Mouse (Mus musculus): ENCODE measurements around the gene Thbs1. TPM values are rescaled to one million over a fixed set of nuclear protein-coding genes. Genes with fewer than 3 reads are reported as not detected.
A peak's percentile ranks its signal among the peaks of the same experiment; 100 is the strongest.

Gene Thbs1
- polyA plus RNA-seq, 1 experiment: 0.98 TPM

DNA sequence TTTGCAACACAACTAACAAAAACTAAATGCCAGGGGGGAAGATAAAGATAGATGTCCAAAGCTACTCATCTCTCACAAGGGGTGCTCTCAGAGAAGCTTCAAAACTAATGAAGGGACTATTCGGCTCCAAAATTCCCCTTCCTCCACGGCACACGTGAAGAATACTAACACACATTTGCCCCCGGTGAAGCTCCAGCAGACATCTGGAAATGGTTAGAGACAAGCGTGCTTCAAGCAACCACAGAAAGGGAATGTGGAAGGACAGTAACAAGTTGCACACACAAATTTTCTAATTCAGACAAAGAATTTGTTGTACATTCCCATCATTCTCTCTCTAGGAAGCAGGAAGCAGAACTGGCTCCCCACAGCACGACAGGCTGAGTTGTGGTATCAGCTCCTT is 47.5 kb downstream of the Thbs1 start:
- no peak for DNase-seq
- Histone ChIP-seq H3K27me3 (ENCODE audit: control insufficient read depth, insufficient read depth, low read length) (no peaks in the 10 kb centered on the region; the same call in 1 of the 2 replicates), H3K27ac (ENCODE audit: insufficient read depth, low read length) (no peak overlapping the region), H3K4me3 (replicated peaks; ENCODE audit: insufficient read depth, low read depth, low read length) (no peak overlapping the region), H3K4me1 (ENCODE audit: control insufficient read depth, insufficient read depth, low read length) (no peaks in the 10 kb centered on the region)
- TF ChIP-seq CTCF (IDR thresholded peaks at IDR 0.05; ENCODE audit: borderline replicate concordance, insufficient read depth, low read depth, low read length) (no peak), POLR2A (IDR thresholded peaks at IDR 0.05; ENCODE audit: borderline replicate concordance, insufficient read depth, low read length) (no peak)
- WGBS: 82% methylated on average over 6 of the region's 6 CpGs

DNA sequence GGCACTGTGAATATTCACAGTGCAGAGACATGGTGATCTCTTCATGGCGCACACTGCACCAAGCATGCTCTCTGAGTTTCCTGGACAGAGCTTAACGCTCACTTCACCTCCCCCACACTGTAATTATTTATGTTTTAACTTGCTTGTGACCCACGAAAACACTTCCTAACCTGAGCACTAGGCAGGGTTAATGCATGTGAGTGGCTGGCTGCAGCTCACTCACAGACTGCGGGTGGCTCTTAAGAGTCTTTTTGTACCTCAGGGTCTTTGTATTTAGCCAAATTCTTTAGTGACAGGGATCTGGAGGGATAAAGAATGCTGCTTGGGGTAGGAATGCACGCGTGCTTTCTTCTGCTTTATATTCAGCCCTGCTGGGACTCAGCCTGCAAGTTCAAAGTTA is 48.9 kb downstream of the Thbs1 start:
- TF ChIP-seq CTCF (IDR thresholded peaks at IDR 0.05; ENCODE audit: borderline replicate concordance, insufficient read depth, low read depth, low read length) (no peak), POLR2A (IDR thresholded peaks at IDR 0.05; ENCODE audit: borderline replicate concordance, insufficient read depth, low read length) (no peak)
- Histone ChIP-seq H3K27ac (ENCODE audit: insufficient read depth, low read length) (no peak overlapping the region), H3K4me1 (ENCODE audit: control insufficient read depth, insufficient read depth, low read length) (no peaks in the 10 kb centered on the region), H3K27me3 (ENCODE audit: control insufficient read depth, insufficient read depth, low read length) (no peaks in the 10 kb centered on the region; the same call in 1 of the 2 replicates), H3K4me3 (replicated peaks; ENCODE audit: insufficient read depth, low read depth, low read length) (no peak overlapping the region)
- WGBS: 69% methylated on average over 6 of the region's 6 CpGs
- DNase-seq: no peak

DNA sequence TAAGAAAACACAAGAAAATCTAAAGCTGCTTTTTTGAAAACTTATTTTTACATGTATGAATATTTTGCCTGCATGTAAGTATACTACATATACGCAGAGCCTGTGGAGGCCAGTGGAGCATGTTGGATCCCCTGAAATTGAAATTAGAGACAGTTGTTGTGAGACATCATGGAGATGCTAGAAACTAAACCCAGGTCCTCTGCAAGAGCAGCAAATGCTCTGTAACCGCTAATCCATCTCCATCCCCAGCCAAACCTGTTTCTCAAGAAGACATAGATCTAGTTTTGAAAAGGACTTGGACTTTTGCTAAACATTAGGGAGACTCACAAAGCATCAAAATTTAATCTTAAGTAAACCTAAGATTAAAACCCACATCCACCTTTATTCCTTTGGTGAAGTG is 49.3 kb downstream of the Thbs1 start:
- no peak for DNase-seq
- Histone ChIP-seq H3K27ac (ENCODE audit: insufficient read depth, low read length) (no peak overlapping the region), H3K27me3 (ENCODE audit: control insufficient read depth, insufficient read depth, low read length) (no peaks in the 10 kb centered on the region; the same call in 1 of the 2 replicates), H3K4me3 (replicated peaks; ENCODE audit: insufficient read depth, low read depth, low read length) (no peak overlapping the region), H3K4me1 (ENCODE audit: control insufficient read depth, insufficient read depth, low read length) (no peaks in the 10 kb centered on the region)
- TF ChIP-seq CTCF (IDR thresholded peaks at IDR 0.05; ENCODE audit: borderline replicate concordance, insufficient read depth, low read depth, low read length): no peak
- TF ChIP-seq POLR2A (IDR thresholded peaks at IDR 0.05; ENCODE audit: borderline replicate concordance, insufficient read depth, low read length): no peak
- WGBS: 92% methylated on average over 2 of the region's 2 CpGs

DNA sequence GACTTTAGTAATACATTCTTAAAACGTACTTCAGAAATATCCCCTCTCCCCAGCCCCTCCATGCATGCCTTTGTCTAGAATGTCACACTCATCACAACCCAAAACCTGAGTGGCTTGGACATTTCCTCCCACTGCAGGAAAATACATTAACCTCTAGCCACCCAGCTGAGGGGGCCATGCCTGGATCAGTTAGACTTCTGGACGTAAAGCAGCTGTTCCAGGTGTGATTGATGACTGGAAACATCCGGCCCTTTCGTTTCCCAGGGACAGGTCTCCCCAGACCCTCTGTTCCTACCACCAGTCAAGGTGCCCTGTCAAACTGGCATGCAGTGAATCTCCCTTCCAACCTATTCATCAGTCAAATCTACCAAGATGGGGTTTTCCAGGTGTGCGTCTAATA is 50.8 kb downstream of the Thbs1 start:
- Histone ChIP-seq H3K27ac (ENCODE audit: insufficient read depth, low read length) (no peak overlapping the region), H3K4me3 (replicated peaks; ENCODE audit: insufficient read depth, low read depth, low read length) (no peak overlapping the region), H3K4me1 (ENCODE audit: control insufficient read depth, insufficient read depth, low read length) (no peaks in the 10 kb centered on the region), H3K27me3 (ENCODE audit: control insufficient read depth, insufficient read depth, low read length) (no peaks in the 10 kb centered on the region; the same call in 1 of the 2 replicates)
- TF ChIP-seq CTCF (IDR thresholded peaks at IDR 0.05; ENCODE audit: borderline replicate concordance, insufficient read depth, low read depth, low read length): no peak
- no peak for TF ChIP-seq POLR2A (IDR thresholded peaks at IDR 0.05; ENCODE audit: borderline replicate concordance, insufficient read depth, low read length)
- no peak for DNase-seq
- 85% methylated on average over 5 of the region's 5 CpGs for WGBS

DNA sequence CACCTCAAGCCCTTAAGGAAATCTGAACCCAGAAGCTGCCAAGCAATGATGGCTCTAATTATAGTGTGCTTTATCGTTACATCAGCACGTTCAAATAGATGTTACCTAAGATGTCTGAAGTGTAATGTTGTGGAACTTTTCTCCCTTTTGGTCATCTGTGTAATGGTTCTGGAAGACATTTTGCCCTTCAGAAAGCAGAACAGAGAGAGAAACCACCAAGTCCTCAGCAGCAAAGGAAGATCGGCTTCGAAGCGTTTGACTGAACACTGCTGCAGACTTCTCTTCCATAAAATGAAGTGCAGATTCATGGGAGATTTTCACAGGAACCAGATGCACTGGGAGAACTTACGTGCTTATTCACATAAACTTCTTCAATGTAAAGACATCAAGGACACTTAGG is 52.5 kb downstream of the Thbs1 start:
- Histone ChIP-seq H3K4me1 (ENCODE audit: control insufficient read depth, insufficient read depth, low read length) (no peaks in the 10 kb centered on the region), H3K4me3 (replicated peaks; ENCODE audit: insufficient read depth, low read depth, low read length) (no peak overlapping the region), H3K27me3 (ENCODE audit: control insufficient read depth, insufficient read depth, low read length) (no peaks in the 10 kb centered on the region; the same call in 1 of the 2 replicates), H3K27ac (ENCODE audit: insufficient read depth, low read length) (no peak overlapping the region)
- no peak for TF ChIP-seq CTCF (IDR thresholded peaks at IDR 0.05; ENCODE audit: borderline replicate concordance, insufficient read depth, low read depth, low read length)
- DNase-seq: no peak
- 86% methylated on average over 6 of the region's 6 CpGs for WGBS

DNA sequence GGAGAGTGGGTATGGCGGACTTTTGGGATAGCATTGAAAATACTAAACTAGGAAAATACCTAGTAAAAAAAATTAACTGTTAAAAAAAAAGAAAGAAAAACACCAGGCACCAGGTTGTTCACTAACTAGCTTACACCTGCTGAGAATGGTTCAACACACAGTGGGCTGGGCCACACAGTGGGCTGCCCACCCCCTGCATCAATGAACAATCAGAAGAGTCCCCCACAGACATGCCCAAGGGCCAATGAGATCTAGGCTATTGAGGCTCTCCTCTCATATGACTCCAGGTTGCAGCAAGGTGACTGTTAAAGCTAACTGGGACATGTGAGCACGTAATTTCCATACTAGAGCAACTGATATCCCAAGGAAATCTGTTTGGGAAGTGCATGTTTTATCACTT is 54.0 kb downstream of the Thbs1 start:
- no peak for DNase-seq
- no peak for TF ChIP-seq CTCF (IDR thresholded peaks at IDR 0.05; ENCODE audit: borderline replicate concordance, insufficient read depth, low read depth, low read length)
- TF ChIP-seq POLR2A (IDR thresholded peaks at IDR 0.05; ENCODE audit: borderline replicate concordance, insufficient read depth, low read length): no peak

DNA sequence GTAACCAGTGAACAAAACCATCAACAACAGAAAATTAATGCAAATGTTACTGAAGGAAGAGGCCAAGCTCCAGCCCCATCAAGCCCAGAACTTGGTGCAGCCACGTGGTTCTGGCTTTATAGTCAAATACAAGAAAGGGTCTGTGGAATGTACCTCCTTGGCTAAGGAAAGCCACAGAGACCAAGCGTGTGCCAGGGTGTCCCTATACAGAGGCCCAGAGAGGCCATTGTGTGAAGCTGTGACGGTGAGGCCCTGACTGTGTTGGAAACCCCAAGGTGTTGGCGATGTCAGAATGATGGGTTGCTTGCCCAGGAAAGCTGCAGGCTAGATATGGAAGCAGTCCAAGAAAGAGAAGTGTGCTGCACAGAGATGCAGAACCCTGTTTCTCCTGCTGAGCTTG is 56.1 kb downstream of the Thbs1 start:
- no peak overlapping the region for H3K27ac ChIP-seq (ENCODE audit: insufficient read depth, low read length)
- H3K4me1 ChIP-seq (ENCODE audit: control insufficient read depth, insufficient read depth, low read length): no peaks in the 10 kb centered on the region
- H3K4me3 ChIP-seq (replicated peaks; ENCODE audit: insufficient read depth, low read depth, low read length): no peak overlapping the region
- no peaks in the 10 kb centered on the region; the same call in 1 of the 2 replicates for H3K27me3 ChIP-seq (ENCODE audit: control insufficient read depth, insufficient read depth, low read length)
- 24% methylated on average over 4 of the region's 4 CpGs for WGBS
- TF ChIP-seq POLR2A (IDR thresholded peaks at IDR 0.05; ENCODE audit: borderline replicate concordance, insufficient read depth, low read length) (no peak), CTCF (IDR thresholded peaks at IDR 0.05; ENCODE audit: borderline replicate concordance, insufficient read depth, low read depth, low read length) (no peak)
- DNase-seq: peak in 1 of 2 experiments; percentile 11

More for the DNA sequence above, 54.0 kb downstream of the Thbs1 start:
- 95% methylated on average over 2 of the region's 2 CpGs for WGBS
- no peaks in the 10 kb centered on the region for H3K4me1 ChIP-seq (ENCODE audit: control insufficient read depth, insufficient read depth, low read length)
- no peak overlapping the region for H3K27ac ChIP-seq (ENCODE audit: insufficient read depth, low read length)
- no peak overlapping the region for H3K4me3 ChIP-seq (replicated peaks; ENCODE audit: insufficient read depth, low read depth, low read length)
- H3K27me3 ChIP-seq (ENCODE audit: control insufficient read depth, insufficient read depth, low read length): no peaks in the 10 kb centered on the region; the same call in 1 of the 2 replicates

DNA sequence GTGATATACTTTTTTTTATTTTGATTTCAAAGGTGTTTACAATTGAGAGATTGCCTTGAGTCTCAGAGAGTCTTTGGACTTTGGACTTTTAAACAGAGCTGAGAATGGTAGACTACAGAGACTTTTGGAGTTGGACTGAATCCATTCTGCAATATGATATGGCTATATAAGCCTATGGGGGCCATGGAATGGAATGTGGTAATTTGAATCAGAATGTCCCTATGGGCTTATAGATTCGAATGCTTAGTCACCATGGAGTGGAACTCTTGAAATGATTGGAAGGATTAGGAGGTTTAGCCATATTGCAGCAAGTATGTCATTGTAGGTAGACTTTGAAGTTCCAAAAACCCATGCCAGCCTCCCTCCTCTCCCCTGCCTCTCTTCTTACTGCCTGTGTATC is 56.5 kb downstream of the Thbs1 start:
- no peak for DNase-seq
- Histone ChIP-seq H3K4me3 (replicated peaks; ENCODE audit: insufficient read depth, low read depth, low read length) (no peak overlapping the region), H3K27ac (ENCODE audit: insufficient read depth, low read length) (no peak overlapping the region), H3K27me3 (ENCODE audit: control insufficient read depth, insufficient read depth, low read length) (no peaks in the 10 kb centered on the region; the same call in 1 of the 2 replicates), H3K4me1 (ENCODE audit: control insufficient read depth, insufficient read depth, low read length) (no peaks in the 10 kb centered on the region)
- WGBS: 78% methylated on average over 1 of the region's 1 CpGs
- TF ChIP-seq CTCF (IDR thresholded peaks at IDR 0.05; ENCODE audit: borderline replicate concordance, insufficient read depth, low read depth, low read length) (no peak), POLR2A (IDR thresholded peaks at IDR 0.05; ENCODE audit: borderline replicate concordance, insufficient read depth, low read length) (no peak)

Measured in cerebellum, adult 2 months (tissue).